Mouse (Mus musculus): Measurements from ENCODE around the gene Gtdc1.

- TF ChIP-seq CTCF (IDR thresholded peaks at IDR 0.05) (no peak), EP300 (IDR thresholded peaks at IDR 0.05; ENCODE audit: insufficient read depth, low read depth, low read length) (no peak)
Observed at GRCm38 (mm10) chr2:44638157-44638556, 289.3 kb downstream of the Gtdc1 start.
